Mouse (Mus musculus): ENCODE measurements around the gene Cdhr1. TPM values are rescaled to one million over a fixed set of nuclear protein-coding genes. Genes with fewer than 3 reads are reported as not detected.

The Cdhr1 gene
- polyA plus RNA-seq, 1 experiment from 2014 or later, result 3.0 TPM

DNA sequence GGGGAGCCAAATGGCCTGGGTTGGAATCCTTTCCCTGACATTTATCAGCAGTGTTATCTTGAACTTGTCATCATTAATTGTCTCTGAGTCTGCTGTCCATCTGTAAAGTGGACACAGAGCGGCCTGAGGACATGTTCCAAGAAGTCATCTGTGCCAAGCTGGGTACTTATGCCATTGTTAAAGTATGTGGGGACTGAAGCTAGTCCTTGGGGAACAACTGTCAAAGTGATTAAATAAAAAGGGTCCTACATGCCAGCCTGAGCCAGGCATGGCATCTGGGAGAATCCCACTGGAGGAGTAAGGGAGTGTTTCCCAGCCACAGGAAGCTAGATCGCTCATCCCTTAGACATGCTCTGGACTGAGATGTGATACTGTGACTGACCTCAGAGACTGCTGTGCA lies 12.3 kb upstream of the Cdhr1 start:
- Histone ChIP-seq H3K4me2 (replicated peaks) (no peak overlapping the region), H3K9me3 (no peaks in the 10 kb centered on the region), H3K27ac (replicated peaks) (no peak overlapping the region), H3K27me3 (no peaks in the 10 kb centered on the region), H3K4me3 (no peak overlapping the region), H3K36me3 (no peaks in the 10 kb centered on the region), H3K4me1 (no peaks in the 10 kb centered on the region), H3K9ac (replicated peaks) (no peak overlapping the region)
- no peak for ATAC-seq (replicated peaks)
- 85% methylated on average over 2 of the region's 2 CpGs for WGBS

GRCm38 (mm10) chr14:37109975-37110374 lies 11.8 kb upstream of the Cdhr1 start:
- Histone ChIP-seq H3K27me3 (no peaks in the 10 kb centered on the region), H3K4me3 (no peak overlapping the region), H3K36me3 (no peaks in the 10 kb centered on the region), H3K4me2 (replicated peaks) (no peak overlapping the region), H3K27ac (replicated peaks) (no peak overlapping the region), H3K9me3 (no peaks in the 10 kb centered on the region), H3K9ac (replicated peaks) (no peak overlapping the region), H3K4me1 (no peaks in the 10 kb centered on the region)
- 79% methylated on average over 9 of the region's 9 CpGs for WGBS
- ATAC-seq (replicated peaks), result no peak

DNA sequence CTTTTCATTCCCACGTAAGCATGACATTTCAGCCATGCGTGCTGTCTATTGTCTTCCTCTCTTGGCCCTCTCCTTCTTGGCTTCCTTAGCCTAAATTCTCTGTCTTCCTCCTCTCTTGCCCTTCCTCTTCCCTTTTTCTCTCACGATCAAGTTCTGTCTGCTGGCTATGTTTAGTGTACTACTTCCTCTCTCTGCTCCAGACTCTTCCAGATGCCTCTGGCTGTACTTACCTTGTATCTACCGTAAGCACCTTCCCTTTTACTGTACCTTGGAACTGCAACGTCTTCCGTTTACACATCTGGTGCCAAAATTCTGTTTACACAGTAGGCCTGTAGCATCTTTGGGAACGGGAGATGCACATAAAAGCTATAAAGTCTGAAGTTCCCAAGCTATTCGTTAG lies 11.3 kb upstream of the Cdhr1 start:
- Histone ChIP-seq H3K27me3 (no peaks in the 10 kb centered on the region), H3K36me3 (no peaks in the 10 kb centered on the region), H3K9me3 (no peaks in the 10 kb centered on the region), H3K4me1 (no peaks in the 10 kb centered on the region), H3K27ac (replicated peaks) (no peak overlapping the region), H3K4me2 (replicated peaks) (no peak overlapping the region), H3K4me3 (no peak overlapping the region), H3K9ac (replicated peaks) (no peak overlapping the region)
- ATAC-seq (replicated peaks), result no peak
- WGBS, result 88% methylated on average over 8 of the region's 8 CpGs

- Histone ChIP-seq H3K27me3 (no peaks in the 10 kb centered on the region), H3K9ac (replicated peaks) (no peak overlapping the region), H3K27ac (replicated peaks) (no peak overlapping the region), H3K4me2 (replicated peaks) (no peak overlapping the region), H3K9me3 (no peaks in the 10 kb centered on the region), H3K4me3 (no peak overlapping the region), H3K36me3 (no peaks in the 10 kb centered on the region), H3K4me1 (no peaks in the 10 kb centered on the region)
- ATAC-seq (replicated peaks), result 0 out of 2 replicates have a peak, but pooled peaks have one; percentile 55
- WGBS, result 40% methylated on average over 7 of the region's 7 CpGs
These were observed 7.7 kb upstream of the Cdhr1 start for GRCm38 (mm10) chr14:37105846-37106245.

DNA sequence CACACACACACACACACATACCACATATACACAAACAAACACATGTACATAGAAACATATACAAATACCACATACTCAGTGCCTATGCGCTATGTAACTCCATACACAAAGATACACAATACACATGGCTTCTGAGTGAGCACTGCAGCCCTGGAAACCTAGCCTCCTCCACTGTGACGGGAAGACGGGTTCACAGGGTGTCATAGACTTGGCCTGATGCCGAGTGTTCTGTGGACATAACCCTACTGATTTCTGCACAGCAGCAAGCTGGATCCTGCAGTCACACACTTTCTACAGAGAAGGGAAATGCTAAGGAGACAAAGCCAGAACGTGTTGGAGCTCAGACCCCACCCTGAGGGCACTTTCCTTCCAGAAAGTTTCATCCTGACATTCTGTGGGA lies 6.6 kb upstream of the Cdhr1 start:
- Histone ChIP-seq H3K4me1 (no peaks in the 10 kb centered on the region), H3K4me2 (replicated peaks) (no peak overlapping the region), H3K9me3 (no peaks in the 10 kb centered on the region), H3K4me3 (no peak overlapping the region), H3K36me3 (no peaks in the 10 kb centered on the region), H3K27me3 (no peaks in the 10 kb centered on the region), H3K9ac (replicated peaks) (no peak overlapping the region), H3K27ac (replicated peaks) (no peak overlapping the region)
- no peak; the same call in 1 of the 2 replicates for ATAC-seq (replicated peaks)
- WGBS, result 65% methylated on average over 5 of the region's 5 CpGs

DNA sequence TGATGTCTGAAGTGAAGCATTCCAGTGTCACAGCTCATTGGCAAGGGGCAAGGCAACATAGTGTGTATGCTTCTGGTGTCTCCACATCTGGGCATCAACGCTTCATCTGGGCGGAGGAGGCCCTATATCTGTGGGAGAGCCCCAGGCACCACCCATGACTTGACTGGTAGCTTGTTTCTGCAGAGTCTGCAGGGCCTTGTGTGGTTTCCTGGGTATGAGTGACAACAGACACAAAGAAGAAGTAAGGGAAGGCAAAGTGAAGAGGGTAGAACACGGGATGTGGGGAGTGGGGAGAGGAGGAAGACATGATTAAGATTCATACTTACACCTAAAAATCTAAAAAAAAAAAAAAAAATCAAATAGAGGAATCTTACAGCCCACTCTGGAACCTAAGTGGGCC lies 4.3 kb upstream of the Cdhr1 start:
- 84% methylated on average over 3 of the region's 3 CpGs for WGBS

GRCm38 (mm10) chr14:37101531-37101930 lies 3.4 kb upstream of the Cdhr1 start:
- 80% methylated on average over 5 of the region's 5 CpGs for WGBS
- Histone ChIP-seq H3K4me2 (replicated peaks) (no peak overlapping the region), H3K4me1 (peaks cover 10% of the 10 kb centered on the region), H3K4me3 (no peak overlapping the region), H3K9me3 (no peaks in the 10 kb centered on the region), H3K27me3 (no peaks in the 10 kb centered on the region; the same call in 1 of the 2 replicates), H3K36me3 (no peaks in the 10 kb centered on the region), H3K27ac (replicated peaks) (no peak overlapping the region), H3K9ac (replicated peaks) (no peak overlapping the region)
- ATAC-seq (replicated peaks), result no peak

More for the DNA sequence above, 4.3 kb upstream of the Cdhr1 start:
- ATAC-seq (replicated peaks), result no peak
- Histone ChIP-seq H3K27me3 (no peaks in the 10 kb centered on the region; the same call in 1 of the 2 replicates), H3K36me3 (no peaks in the 10 kb centered on the region), H3K4me2 (replicated peaks) (no peak overlapping the region), H3K9ac (replicated peaks) (no peak overlapping the region), H3K4me3 (no peak overlapping the region), H3K9me3 (no peaks in the 10 kb centered on the region), H3K4me1 (peaks cover 10% of the 10 kb centered on the region), H3K27ac (replicated peaks) (no peak overlapping the region)

- Histone ChIP-seq H3K27me3 (no peaks in the 10 kb centered on the region; the same call in 1 of the 2 replicates), H3K36me3 (no peaks in the 10 kb centered on the region), H3K9ac (replicated peaks) (no peak overlapping the region), H3K4me1 (peaks cover 10% of the 10 kb centered on the region), H3K9me3 (no peaks in the 10 kb centered on the region), H3K4me3 (no peak overlapping the region), H3K4me2 (replicated peaks) (no peak overlapping the region), H3K27ac (replicated peaks) (no peak overlapping the region)
- no peak for ATAC-seq (replicated peaks)
- WGBS, result 78% methylated on average over 4 of the region's 4 CpGs
These were observed 2.6 kb downstream of the Cdhr1 start for GRCm38 (mm10) chr14:37095556-37095955.

GRCm38 (mm10) chr14:37094436-37094835 lies 3.7 kb downstream of the Cdhr1 start:
- no peaks in the 10 kb centered on the region for H3K36me3 ChIP-seq
- H3K4me2 ChIP-seq (replicated peaks), result no peak overlapping the region
- no peak overlapping the region for H3K27ac ChIP-seq (replicated peaks)
- H3K9ac ChIP-seq (replicated peaks), result no peak overlapping the region
- ATAC-seq (replicated peaks), result no peak
- H3K27me3 ChIP-seq, result no peaks in the 10 kb centered on the region; the same call in 1 of the 2 replicates
- no peak overlapping the region for H3K4me3 ChIP-seq
- 50% methylated on average over 6 of the region's 6 CpGs for WGBS
- peaks cover 10% of the 10 kb centered on the region for H3K4me1 ChIP-seq
- no peaks in the 10 kb centered on the region for H3K9me3 ChIP-seq

DNA sequence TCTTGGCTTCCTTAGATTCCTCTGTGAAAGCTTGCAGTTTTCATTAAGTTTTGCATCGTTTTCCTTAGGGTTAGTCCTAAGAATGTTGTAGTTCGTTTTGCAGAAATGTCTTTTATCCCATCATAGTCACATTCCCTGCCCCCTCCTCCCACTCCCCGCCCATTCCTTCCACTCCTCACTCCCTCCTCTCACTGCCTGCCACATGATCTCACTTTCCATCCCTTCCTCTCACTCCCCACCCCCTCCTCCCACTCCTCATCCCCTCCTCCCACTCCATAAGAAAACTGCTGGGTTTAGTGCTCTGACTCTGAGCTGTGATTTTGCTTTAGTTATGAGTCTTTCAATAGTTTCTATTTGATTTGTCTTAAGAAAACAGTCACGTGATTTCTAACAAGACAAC lies 14.4 kb downstream of the Cdhr1 start:
- Histone ChIP-seq H3K4me1 (no peaks in the 10 kb centered on the region), H3K9me3 (no peaks in the 10 kb centered on the region), H3K27ac (replicated peaks) (no peak overlapping the region), H3K4me3 (no peak overlapping the region), H3K36me3 (no peaks in the 10 kb centered on the region), H3K4me2 (replicated peaks) (no peak overlapping the region), H3K27me3 (no peaks in the 10 kb centered on the region), H3K9ac (replicated peaks) (no peak overlapping the region)
- 0 out of 2 replicates have a peak, but pooled peaks have one; percentile 13 for ATAC-seq (replicated peaks)
- WGBS, result 13% methylated on average over 4 of the region's 4 CpGs

- H3K36me3 ChIP-seq, result no peaks in the 10 kb centered on the region
- no peaks in the 10 kb centered on the region for H3K4me1 ChIP-seq
- no peak for ATAC-seq (replicated peaks)
- 92% methylated on average over 1 of the region's 1 CpGs for WGBS
- H3K9me3 ChIP-seq, result no peaks in the 10 kb centered on the region
- no peak overlapping the region for H3K4me2 ChIP-seq (replicated peaks)
- no peaks in the 10 kb centered on the region for H3K27me3 ChIP-seq
- H3K9ac ChIP-seq (replicated peaks), result no peak overlapping the region
- no peak overlapping the region for H3K27ac ChIP-seq (replicated peaks)
- no peak overlapping the region for H3K4me3 ChIP-seq
These were observed 17.4 kb downstream of the Cdhr1 start for GRCm38 (mm10) chr14:37080724-37081123.

GRCm38 (mm10) chr14:37068516-37068915 lies 29.6 kb downstream of the Cdhr1 start:
- no peak overlapping the region for H3K4me3 ChIP-seq
- H3K36me3 ChIP-seq, result no peaks in the 10 kb centered on the region
- H3K9me3 ChIP-seq, result no peaks in the 10 kb centered on the region
- ATAC-seq (replicated peaks), result no peak
- H3K4me1 ChIP-seq, result no peaks in the 10 kb centered on the region
- 22% methylated on average over 9 of the region's 9 CpGs for WGBS
- H3K9ac ChIP-seq (replicated peaks), result no peak overlapping the region
- H3K27ac ChIP-seq (replicated peaks), result no peak overlapping the region
- no peak overlapping the region for H3K4me2 ChIP-seq (replicated peaks)
- no peaks in the 10 kb centered on the region for H3K27me3 ChIP-seq

DNA sequence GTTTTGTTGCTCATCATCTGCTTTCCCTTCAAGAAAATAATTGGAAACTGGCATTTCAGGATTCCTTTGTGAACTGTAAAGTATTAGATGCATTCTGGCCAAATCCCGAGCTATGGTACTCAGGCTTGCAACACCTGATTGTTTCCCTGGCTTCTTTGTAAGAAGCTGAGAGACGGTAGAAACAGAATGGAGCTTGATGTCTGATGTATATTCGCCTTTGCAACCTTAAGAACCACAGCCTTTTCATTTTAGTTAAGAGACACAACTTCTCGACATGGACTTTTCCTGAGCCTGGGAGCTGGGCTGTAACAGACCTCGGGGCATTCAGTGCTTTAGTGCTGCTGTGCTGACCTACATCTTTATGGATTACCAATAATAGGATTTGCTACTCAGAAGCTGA lies 30.5 kb downstream of the Cdhr1 start, which contains the start of gene Lrit2:
Lrit2 (plus strand) TSS at position 301 of the 400 bp plus-strand sequence.
- no peaks in the 10 kb centered on the region for H3K4me1 ChIP-seq
- no peak for ATAC-seq (replicated peaks)
- 70% methylated on average over 5 of the region's 5 CpGs for WGBS
- H3K27ac ChIP-seq (replicated peaks), result no peak within 1 kb of the TSS
- H3K27me3 ChIP-seq, result no peaks in the 10 kb centered on the region
- H3K4me2 ChIP-seq (replicated peaks), result no peak within 1 kb of the TSS
- no peak within 1 kb of the TSS for H3K9ac ChIP-seq (replicated peaks)
- no peak within 1 kb of the TSS for H3K4me3 ChIP-seq
- H3K9me3 ChIP-seq, result no peaks in the 10 kb centered on the region
- H3K36me3 ChIP-seq, result no peaks in the 10 kb centered on the region
